Mouse (Mus musculus) lung, postnatal 0 days (tissue): ENCODE results near the gene Eif1ad. TPM values are rescaled to one million over a fixed set of nuclear protein-coding genes. Genes with fewer than 3 reads are reported as not detected.

Experiments used
- ATAC-seq: fragments of 200-750 bp; cut with Nextera tagmentation; 2 replicates; pipeline ENCODE4 v1.8.0; 2017; ENCODE audit warnings: moderate library complexity
- DNase-seq: peaks from one replicate; pipeline ENCODE4 v3.0.0-alpha.2; 2016; ENCODE audit warnings: low spot score
- H3K27ac ChIP-seq: fragments of 300-500 bp; sonication (generic); 2 replicates; pipeline ENCODE4 v1.5.1; 2014; ENCODE audit warnings: antibody characterized with exemption, mild to moderate bottlenecking, low read length, mixed read lengths
- H3K27me3 ChIP-seq: fragments of 300-500 bp; sonication (generic); replicated peaks from 2 replicates; pipeline ENCODE4 v1.6.1; 2014; ENCODE audit warnings: low read length, mixed read lengths; ENCODE audit not compliant: insufficient read depth
- H3K36me3 ChIP-seq: fragments of 300-500 bp; sonication (generic); 2 replicates; pipeline ENCODE4 v1.6.1; 2014; ENCODE audit warnings: low read length, mixed read lengths; ENCODE audit not compliant: insufficient read depth
- H3K4me1 ChIP-seq: fragments of 300-500 bp; sonication (generic); 2 replicates; pipeline ENCODE4 v1.6.1; 2014; ENCODE audit warnings: antibody characterized with exemption, low read depth, low read length, mixed read lengths; ENCODE audit not compliant: insufficient read depth
- H3K4me2 ChIP-seq: fragments of 300-500 bp; sonication (generic); replicated peaks from 2 replicates; pipeline ENCODE4 v1.6.1; 2014; ENCODE audit warnings: low read depth, mild to moderate bottlenecking, low read length, moderate library complexity, mixed read lengths
- H3K4me3 ChIP-seq: fragments of 300-500 bp; sonication (generic); 2 replicates; pipeline ENCODE4 v1.5.1; 2014; ENCODE audit warnings: low read depth, low read length
- H3K9ac ChIP-seq: fragments of 300-500 bp; sonication (generic); replicated peaks from 2 replicates; pipeline ENCODE4 v1.6.1; 2014; ENCODE audit warnings: low read depth, mild to moderate bottlenecking
- H3K9me3 ChIP-seq: fragments of 300-500 bp; sonication (generic); 2 replicates; pipeline ENCODE4 v1.6.1; 2016; ENCODE audit warnings: low read length, mixed read lengths
- CTCF ChIP-seq: IDR thresholded peaks from 2 replicates; pipeline ENCODE4 v1.5.1; 2016; ENCODE audit warnings: antibody characterized with exemption, mild to moderate bottlenecking
- EP300 ChIP-seq: IDR thresholded peaks from 2 replicates; pipeline ENCODE4 v1.6.1; 2016; ENCODE audit warnings: antibody characterized with exemption, mild to moderate bottlenecking, control low read depth
- WGBS: fragments of 180-500 bp; shearing (Covaris S2); extraction: QIAGEN DNeasy Blood & Tissue Kit; methylation state at CpG from one replicate; pipeline ENCODE4 v1.1.7; 2014; 5-methylcytosine and 5-hydroxymethylcytosine counted together
- polyA plus RNA-seq: library from polyadenylated mRNA; unstranded; fragments of >200 nt; fragmentation: Nextera tagmentation; extraction: Ambion mirVana; gene quantifications from 2 replicates; pipeline ENCODE4 v1.2.1, GENCODE M21; 2015

Gene Eif1ad
- polyA plus RNA-seq, 1 experiment from 2014 or later, result 21.5 TPM

GRCm38 (mm10) chr19:5356080-5356479 is 10.5 kb upstream of the Eif1ad start:
- Histone ChIP-seq H3K27me3 (no peaks in the 10 kb centered on the region), H3K9ac (no peak overlapping the region), H3K4me3 (no peak overlapping the region), H3K36me3 (no peaks in the 10 kb centered on the region), H3K4me1 (no peaks in the 10 kb centered on the region), H3K9me3 (no peaks in the 10 kb centered on the region), H3K4me2 (no peak overlapping the region), H3K27ac (no peak overlapping the region)
- ATAC-seq (no peak), DNase-seq (no peak)
- WGBS, result no CpG with 5 or more reads among the region's 1 CpGs
- TF ChIP-seq EP300, result no peak
- TF ChIP-seq CTCF, result no peak

GRCm38 (mm10) chr19:5362186-5362585 is 4.4 kb upstream of the Eif1ad start:
- Histone ChIP-seq H3K4me1 (no peaks in the 10 kb centered on the region; the same call in 1 of the 2 replicates), H3K36me3 (no peaks in the 10 kb centered on the region), H3K4me3 (no peak overlapping the region), H3K9ac (no peak overlapping the region), H3K9me3 (no peaks in the 10 kb centered on the region), H3K27me3 (no peaks in the 10 kb centered on the region), H3K27ac (no peak overlapping the region), H3K4me2 (no peak overlapping the region)
- no peak for DNase-seq
- no peak for ATAC-seq
- TF ChIP-seq CTCF (no peak), EP300 (no peak)
- 70% methylated on average over 2 of the region's 2 CpGs for WGBS

- TF ChIP-seq EP300 (no peak), CTCF (no peak)
- 79% methylated on average over 2 of the region's 2 CpGs for WGBS
Measured at GRCm38 (mm10) chr19:5364124-5364523, 2.4 kb upstream of the Eif1ad start.

GRCm38 (mm10) chr19:5365751-5366150 is 790 bp upstream of the Eif1ad start:
- no peak for ATAC-seq
- peak overlapping the region; percentile 97; the same call in 1 of the 2 replicates for H3K27ac ChIP-seq
- DNase-seq, result no peak
- H3K4me2 ChIP-seq, result peak overlapping the region; percentile 90
- peak overlapping the region; percentile 82 for H3K4me3 ChIP-seq
- H3K36me3 ChIP-seq, result peaks cover 4% of the 10 kb centered on the region; the same call in 1 of the 2 replicates
- H3K9me3 ChIP-seq, result no peaks in the 10 kb centered on the region
- H3K27me3 ChIP-seq, result no peaks in the 10 kb centered on the region
- H3K9ac ChIP-seq, result 0 out of 2 replicates have a peak overlapping the region, but pooled peaks have one; percentile 62
- TF ChIP-seq EP300 (no peak), CTCF (no peak)
- peaks cover 10% of the 10 kb centered on the region; the same call in 1 of the 2 replicates for H3K4me1 ChIP-seq
- WGBS, result 17% methylated on average over 11 of the region's 11 CpGs

More at GRCm38 (mm10) chr19:5364124-5364523, 2.4 kb upstream of the Eif1ad start:
- no peak overlapping the region for H3K4me2 ChIP-seq
- no peaks in the 10 kb centered on the region for H3K36me3 ChIP-seq
- no peaks in the 10 kb centered on the region for H3K9me3 ChIP-seq
- H3K27me3 ChIP-seq, result no peaks in the 10 kb centered on the region
- ATAC-seq (no peak), DNase-seq (no peak)
- peaks cover 10% of the 10 kb centered on the region; the same call in 1 of the 2 replicates for H3K4me1 ChIP-seq
- no peak overlapping the region for H3K27ac ChIP-seq
- no peak overlapping the region for H3K9ac ChIP-seq
- no peak overlapping the region for H3K4me3 ChIP-seq

- WGBS, result 0% methylated on average over 33 of the region's 33 CpGs
- Histone ChIP-seq H3K4me3 (peak within 1 kb of the TSS; percentile 82), H3K36me3 (peaks cover 8% of the 10 kb centered on the region; the same call in 1 of the 2 replicates), H3K27me3 (no peaks in the 10 kb centered on the region), H3K4me1 (peaks cover 10% of the 10 kb centered on the region; the same call in 1 of the 2 replicates), H3K9ac (peak within 1 kb of the TSS; percentile 62), H3K4me2 (peak within 1 kb of the TSS; percentile 90), H3K27ac (peak within 1 kb of the TSS; percentile 97), H3K9me3 (no peaks in the 10 kb centered on the region)
- DNase-seq, result no peak
- peak; percentile 2; the same call in 1 of the 2 replicates for ATAC-seq
- no peak for TF ChIP-seq CTCF
Measured at GRCm38 (mm10) chr19:5367053-5367359, 465 bp downstream of the Eif1ad start, which contains the start of gene Banf1. TSS of gene Banf1 (minus strand) at chr19:5367168.

GRCm38 (mm10) chr19:5367455-5367854 is 914 bp downstream of the Eif1ad start:
- DNase-seq (peak; percentile 32), ATAC-seq (no peak)
- Histone ChIP-seq H3K36me3 (peaks cover 13% of the 10 kb centered on the region; the same call in 1 of the 2 replicates), H3K27me3 (no peaks in the 10 kb centered on the region), H3K9ac (peak overlapping the region; percentile 62), H3K4me2 (peak overlapping the region; percentile 90), H3K4me3 (peak overlapping the region; percentile 82), H3K27ac (peak overlapping the region; percentile 97), H3K4me1 (peaks cover 10% of the 10 kb centered on the region; the same call in 1 of the 2 replicates), H3K9me3 (no peaks in the 10 kb centered on the region)
- 6% methylated on average over 11 of the region's 11 CpGs for WGBS
- TF ChIP-seq EP300 (no peak), CTCF (peak; percentile 42)
